Mouse (Mus musculus): ENCODE data around the gene Gm44503.

DNA sequence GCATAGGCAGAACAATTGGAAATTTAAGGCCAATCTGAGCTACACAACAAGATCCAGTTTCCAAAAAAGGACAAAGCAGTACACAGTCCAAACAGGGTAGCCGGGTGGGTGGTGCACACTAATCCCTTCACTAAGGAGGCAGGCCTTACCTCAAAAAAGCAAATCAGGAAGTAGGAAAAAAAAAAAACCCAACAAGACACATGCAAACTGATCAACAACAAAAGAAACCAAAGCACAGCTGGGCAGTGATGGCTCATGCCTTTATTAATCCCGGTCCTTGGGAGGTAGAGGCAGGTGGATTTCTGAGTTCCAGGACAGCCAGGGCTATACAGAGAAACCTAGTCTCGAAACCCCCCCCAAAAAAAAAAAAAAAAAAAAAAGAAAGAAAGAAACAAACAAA is 29.1 kb downstream of the Gm44503 start:
- TF ChIP-seq GATA1 (IDR thresholded peaks at IDR 0.05; ENCODE audit: borderline replicate concordance, low read length) (no peak), CTCF (IDR thresholded peaks at IDR 0.05; ENCODE audit: low read depth, low read length) (no peak)

Data from G1E (cell line).